Mouse (Mus musculus) lung, postnatal 0 days (tissue): ENCODE measurements around the gene Clta. TPM values are rescaled to one million over a fixed set of nuclear protein-coding genes. Genes with fewer than 3 reads are reported as not detected.
"Not testable (repeated sequence)": the region's sequence is repeated elsewhere in the genome, so short reads cannot be mapped to it uniquely, and the experiment has no call there.

Experiments used
- ATAC-seq: fragments of 200-750 bp; cut with Nextera tagmentation; 2 replicates; pipeline ENCODE4 v1.8.0; 2017; ENCODE audit warnings: moderate library complexity
- DNase-seq: peaks from one replicate; pipeline ENCODE4 v3.0.0-alpha.2; 2016; ENCODE audit warnings: low spot score
- H3K27ac ChIP-seq: fragments of 300-500 bp; sonication (generic); 2 replicates; pipeline ENCODE4 v1.5.1; 2014; ENCODE audit warnings: antibody characterized with exemption, mild to moderate bottlenecking, low read length, mixed read lengths
- H3K27me3 ChIP-seq: fragments of 300-500 bp; sonication (generic); replicated peaks from 2 replicates; pipeline ENCODE4 v1.6.1; 2014; ENCODE audit warnings: low read length, mixed read lengths; ENCODE audit not compliant: insufficient read depth
- H3K36me3 ChIP-seq: fragments of 300-500 bp; sonication (generic); 2 replicates; pipeline ENCODE4 v1.6.1; 2014; ENCODE audit warnings: low read length, mixed read lengths; ENCODE audit not compliant: insufficient read depth
- H3K4me1 ChIP-seq: fragments of 300-500 bp; sonication (generic); 2 replicates; pipeline ENCODE4 v1.6.1; 2014; ENCODE audit warnings: antibody characterized with exemption, low read depth, low read length, mixed read lengths; ENCODE audit not compliant: insufficient read depth
- H3K4me2 ChIP-seq: fragments of 300-500 bp; sonication (generic); replicated peaks from 2 replicates; pipeline ENCODE4 v1.6.1; 2014; ENCODE audit warnings: low read depth, mild to moderate bottlenecking, low read length, moderate library complexity, mixed read lengths
- H3K4me3 ChIP-seq: fragments of 300-500 bp; sonication (generic); 2 replicates; pipeline ENCODE4 v1.5.1; 2014; ENCODE audit warnings: low read depth, low read length
- H3K9ac ChIP-seq: fragments of 300-500 bp; sonication (generic); replicated peaks from 2 replicates; pipeline ENCODE4 v1.6.1; 2014; ENCODE audit warnings: low read depth, mild to moderate bottlenecking
- H3K9me3 ChIP-seq: fragments of 300-500 bp; sonication (generic); 2 replicates; pipeline ENCODE4 v1.6.1; 2016; ENCODE audit warnings: low read length, mixed read lengths
- CTCF ChIP-seq: IDR thresholded peaks from 2 replicates; pipeline ENCODE4 v1.5.1; 2016; ENCODE audit warnings: antibody characterized with exemption, mild to moderate bottlenecking
- EP300 ChIP-seq: IDR thresholded peaks from 2 replicates; pipeline ENCODE4 v1.6.1; 2016; ENCODE audit warnings: antibody characterized with exemption, mild to moderate bottlenecking, control low read depth
- WGBS: fragments of 180-500 bp; shearing (Covaris S2); extraction: QIAGEN DNeasy Blood & Tissue Kit; methylation state at CpG from one replicate; pipeline ENCODE4 v1.1.7; 2014; 5-methylcytosine and 5-hydroxymethylcytosine counted together
- polyA plus RNA-seq: library from polyadenylated mRNA; unstranded; fragments of >200 nt; fragmentation: Nextera tagmentation; extraction: Ambion mirVana; gene quantifications from 2 replicates; pipeline ENCODE4 v1.2.1, GENCODE M21; 2015

Clta gene
- polyA plus RNA-seq, 1 experiment from 2014 or later = 209 TPM

DNA sequence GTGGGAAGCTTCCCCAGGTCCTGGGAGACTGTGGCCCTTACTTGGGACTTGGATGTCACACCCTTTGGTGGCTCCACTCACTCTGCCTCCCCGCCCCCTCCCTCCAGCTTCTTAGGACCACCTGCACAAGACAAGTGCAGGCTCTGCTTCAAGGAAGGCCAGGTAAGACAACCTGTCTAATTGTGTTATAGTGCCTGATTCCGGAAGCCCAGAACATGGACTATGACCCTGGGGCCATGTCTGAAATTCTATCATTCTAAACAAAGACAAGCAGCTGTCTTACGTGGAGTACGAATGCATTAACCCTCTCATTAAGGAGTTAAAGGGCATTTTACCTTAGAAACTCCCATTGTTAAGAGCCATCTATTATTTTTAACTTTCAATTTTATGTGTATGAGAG is 36.5 kb downstream of the Clta start:
- Histone ChIP-seq H3K27me3 (no peaks in the 10 kb centered on the region), H3K4me3 (no peak overlapping the region), H3K36me3 (peaks cover 28% of the 10 kb centered on the region), H3K4me2 (no peak overlapping the region), H3K9me3 (no peaks in the 10 kb centered on the region), H3K4me1 (no peaks in the 10 kb centered on the region), H3K9ac (no peak overlapping the region), H3K27ac (no peak overlapping the region)
- ATAC-seq (no peak), DNase-seq (no peak)
- TF ChIP-seq CTCF (no peak), EP300 (no peak)
- WGBS = 94% methylated on average over 4 of the region's 4 CpGs

DNA sequence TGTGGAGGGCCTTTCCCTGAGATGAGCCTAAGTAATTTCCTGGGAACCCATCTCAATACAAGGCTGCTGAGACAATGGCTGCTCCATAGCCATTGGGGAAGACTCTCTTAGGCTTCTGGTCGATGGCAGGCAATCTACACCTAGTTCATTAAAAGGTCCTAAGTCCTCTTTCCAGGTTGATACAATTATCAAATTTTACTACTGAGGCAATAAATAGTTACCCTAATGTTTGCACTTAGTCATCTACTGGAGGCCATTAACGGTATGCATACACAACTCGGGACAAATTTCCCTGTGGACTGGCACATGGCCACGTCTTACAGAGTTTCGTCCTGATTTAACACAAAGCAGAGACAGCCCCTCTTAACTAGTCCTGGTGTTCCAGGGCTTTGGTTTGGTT is 38.2 kb downstream of the Clta start:
- peaks cover 28% of the 10 kb centered on the region for H3K36me3 ChIP-seq
- H3K4me2 ChIP-seq = no peak overlapping the region
- ATAC-seq (no peak), DNase-seq (no peak)
- no peak overlapping the region for H3K4me3 ChIP-seq
- H3K4me1 ChIP-seq = no peaks in the 10 kb centered on the region
- 69% methylated on average over 5 of the region's 5 CpGs for WGBS
- no peak overlapping the region for H3K27ac ChIP-seq
- no peaks in the 10 kb centered on the region for H3K27me3 ChIP-seq
- H3K9ac ChIP-seq = no peak overlapping the region
- TF ChIP-seq CTCF (no peak), EP300 (no peak)
- no peaks in the 10 kb centered on the region for H3K9me3 ChIP-seq

DNA sequence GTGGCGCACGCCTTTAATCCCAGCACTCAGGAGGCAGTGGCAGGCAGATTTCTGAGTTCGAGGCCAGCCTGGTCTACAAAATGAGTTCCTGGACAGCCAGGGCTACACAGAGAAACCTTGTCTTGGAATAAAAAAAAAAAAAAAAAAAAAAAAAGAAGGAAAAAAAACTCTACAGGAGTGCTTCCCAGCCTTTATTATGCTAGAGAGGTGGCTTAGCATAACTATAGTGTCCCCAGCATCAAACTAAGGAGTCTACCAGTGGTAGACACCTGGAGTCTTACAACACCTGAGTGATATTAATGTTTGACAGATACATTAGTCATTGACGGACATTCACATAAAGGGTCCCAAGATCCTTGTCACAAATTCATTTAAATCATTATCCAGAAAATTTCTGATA is 38.9 kb downstream of the Clta start:
- H3K27me3 ChIP-seq, H3K4me3 ChIP-seq, H3K4me2 ChIP-seq, H3K9me3 ChIP-seq, H3K4me1 ChIP-seq, DNase-seq, H3K9ac ChIP-seq, H3K27ac ChIP-seq, ATAC-seq: not testable (repeated sequence)
- H3K36me3 ChIP-seq = peaks cover 28% of the 10 kb centered on the region
- 95% methylated on average over 4 of the region's 4 CpGs for WGBS

DNA sequence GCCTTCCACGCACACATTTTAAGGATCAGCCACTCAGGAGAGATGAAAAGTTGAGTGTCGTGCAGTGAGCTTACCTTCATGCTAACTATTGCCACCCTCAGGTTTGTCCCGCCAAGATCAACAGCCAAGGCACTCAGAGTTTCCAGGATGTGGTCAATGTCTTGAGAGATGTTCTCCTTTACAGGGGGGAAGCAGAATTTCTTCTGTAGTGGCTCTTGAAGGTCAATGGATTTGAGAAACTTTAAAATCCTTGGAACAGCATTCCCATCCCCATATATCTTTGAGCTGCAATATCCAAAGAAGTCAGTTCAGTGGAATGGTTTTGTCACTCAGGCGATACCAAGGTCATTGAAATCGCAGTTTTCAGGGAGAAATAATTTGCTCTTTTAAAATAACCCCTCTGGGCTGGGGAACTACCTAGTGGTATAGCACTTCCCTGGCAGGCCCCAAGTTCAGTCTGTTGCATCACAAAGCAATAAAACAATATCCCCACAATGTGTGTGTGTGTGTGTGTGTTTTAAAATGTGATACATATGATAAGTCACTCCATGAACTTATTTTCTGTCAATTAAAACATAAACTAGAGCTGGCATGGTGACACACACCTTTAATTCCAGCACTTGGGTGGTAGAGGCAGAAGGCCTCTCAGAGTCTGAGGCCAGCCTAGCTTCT is 40.6 kb downstream of the Clta start:
- TF ChIP-seq EP300 (no peak), CTCF (no peak)
- Histone ChIP-seq H3K9me3 (no peaks in the 10 kb centered on the region), H3K9ac (no peak overlapping the region), H3K36me3 (peaks cover 25% of the 10 kb centered on the region), H3K4me3 (no peak overlapping the region), H3K27ac (no peak overlapping the region), H3K4me2 (no peak overlapping the region), H3K27me3 (no peaks in the 10 kb centered on the region), H3K4me1 (no peaks in the 10 kb centered on the region)
- whole genome bisulfite sequencing = 89% methylated on average over 5 of the region's 5 CpGs
- DNase-seq (no peak), ATAC-seq (no peak)

DNA sequence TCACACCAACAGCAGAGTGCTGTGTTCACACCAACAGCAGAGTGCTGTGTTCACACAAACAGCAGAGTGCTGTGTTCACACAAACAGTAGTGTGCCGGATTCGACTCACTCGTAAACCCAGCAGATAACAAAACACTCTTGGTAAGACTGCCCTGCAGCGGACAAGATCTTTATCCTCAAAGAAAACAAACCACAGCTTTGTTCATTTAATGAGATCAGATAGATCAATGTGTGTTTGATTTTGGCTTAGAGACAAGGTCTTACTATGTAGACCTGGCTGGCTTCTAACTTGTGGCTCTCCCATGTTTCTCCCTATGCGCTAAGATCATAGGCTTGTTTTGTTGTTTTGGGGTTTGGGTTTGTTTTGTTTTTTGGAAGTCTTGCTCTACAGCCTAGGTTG is 41.8 kb downstream of the Clta start:
- H3K27me3 ChIP-seq = no peaks in the 10 kb centered on the region
- no peak overlapping the region for H3K27ac ChIP-seq
- ATAC-seq (no peak), DNase-seq (no peak)
- no peaks in the 10 kb centered on the region for H3K9me3 ChIP-seq
- 56% methylated on average over 5 of the region's 5 CpGs for WGBS
- TF ChIP-seq EP300 = no peak
- TF ChIP-seq CTCF = no peak
- H3K9ac ChIP-seq = no peak overlapping the region
- no peak overlapping the region for H3K4me2 ChIP-seq
- no peak overlapping the region for H3K4me3 ChIP-seq
- peaks cover 16% of the 10 kb centered on the region for H3K36me3 ChIP-seq
- no peaks in the 10 kb centered on the region for H3K4me1 ChIP-seq

DNA sequence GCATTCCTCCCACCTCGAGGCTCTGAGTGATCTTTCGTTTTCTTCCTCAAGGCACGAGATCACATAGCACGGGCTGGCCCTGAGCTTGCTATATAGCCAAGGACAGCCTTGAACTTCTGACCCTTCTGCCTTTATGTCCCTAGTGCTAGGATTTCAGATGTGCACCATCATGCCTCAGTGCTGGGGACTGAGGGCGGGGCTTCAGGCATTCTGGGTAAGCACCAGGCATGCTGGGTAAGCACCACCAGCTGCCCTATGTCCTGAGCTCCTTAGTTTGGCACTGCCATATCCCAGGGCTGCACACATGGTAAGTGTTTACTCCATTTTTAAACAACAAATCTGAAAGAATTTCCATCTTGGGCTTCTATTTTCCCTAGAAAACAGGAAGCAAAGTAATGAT is 45.6 kb downstream of the Clta start:
- ATAC-seq = peak; percentile 46
- TF ChIP-seq EP300 (no peak), CTCF (no peak)
- no peak for DNase-seq
- H3K4me2 ChIP-seq = no peak overlapping the region
- no peak overlapping the region for H3K4me3 ChIP-seq
- no peak overlapping the region for H3K27ac ChIP-seq
- no peak overlapping the region for H3K9ac ChIP-seq
- 74% methylated on average over 5 of the region's 5 CpGs for WGBS
- no peaks in the 10 kb centered on the region for H3K4me1 ChIP-seq
- no peaks in the 10 kb centered on the region for H3K9me3 ChIP-seq
- peaks cover 8% of the 10 kb centered on the region; the same call in 1 of the 2 replicates for H3K36me3 ChIP-seq
- no peaks in the 10 kb centered on the region for H3K27me3 ChIP-seq

DNA sequence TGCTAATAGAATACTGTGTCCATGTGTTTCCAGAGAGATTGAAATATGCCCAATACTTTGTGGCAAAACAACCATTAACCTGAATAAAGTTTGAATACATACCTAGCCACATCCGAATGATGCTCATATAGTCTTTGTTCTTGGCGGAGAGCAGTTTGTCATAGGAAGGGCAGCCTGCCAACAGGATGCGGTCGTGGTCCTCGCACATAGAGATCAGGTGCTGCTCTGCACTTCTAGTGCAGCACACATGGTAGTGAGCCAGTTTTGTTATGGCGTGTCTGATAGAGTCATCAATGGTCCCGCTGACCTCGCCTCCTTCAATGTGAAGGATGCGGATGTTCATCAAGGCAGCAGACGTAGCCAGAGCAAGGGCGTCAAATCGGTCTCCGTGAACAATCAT is 55.4 kb downstream of the Clta start:
- Histone ChIP-seq H3K4me1 (no peaks in the 10 kb centered on the region), H3K36me3 (peaks cover 9% of the 10 kb centered on the region; the same call in 1 of the 2 replicates), H3K9ac (no peak overlapping the region), H3K27me3 (no peaks in the 10 kb centered on the region), H3K9me3 (no peaks in the 10 kb centered on the region), H3K4me2 (no peak overlapping the region), H3K27ac (no peak overlapping the region), H3K4me3 (no peak overlapping the region)
- no peak for DNase-seq
- ATAC-seq = no peak
- TF ChIP-seq EP300 = no peak
- no peak for TF ChIP-seq CTCF
- WGBS = 86% methylated on average over 13 of the region's 13 CpGs
